Mouse (Mus musculus) cerebellum, adult 9-10 months (tissue): ENCODE data around the gene B130006D01Rik.

Experiments
- DNase-seq: peaks from one replicate; pipeline ENCODE4 v3.0.0; 2022

Gene B130006D01Rik

GRCm38 (mm10) chr11:95773264-95773663 lies 49.9 kb downstream of the B130006D01Rik start:
- no peak for DNase-seq
